Mouse (Mus musculus): Measurements from ENCODE around the gene Ppp2r3a. TPM values are rescaled to one million over a fixed set of nuclear protein-coding genes. Genes with fewer than 3 reads are reported as not detected.

Gene Ppp2r3a
- polyA plus RNA-seq, 1 experiment: 0.33 TPM

DNA sequence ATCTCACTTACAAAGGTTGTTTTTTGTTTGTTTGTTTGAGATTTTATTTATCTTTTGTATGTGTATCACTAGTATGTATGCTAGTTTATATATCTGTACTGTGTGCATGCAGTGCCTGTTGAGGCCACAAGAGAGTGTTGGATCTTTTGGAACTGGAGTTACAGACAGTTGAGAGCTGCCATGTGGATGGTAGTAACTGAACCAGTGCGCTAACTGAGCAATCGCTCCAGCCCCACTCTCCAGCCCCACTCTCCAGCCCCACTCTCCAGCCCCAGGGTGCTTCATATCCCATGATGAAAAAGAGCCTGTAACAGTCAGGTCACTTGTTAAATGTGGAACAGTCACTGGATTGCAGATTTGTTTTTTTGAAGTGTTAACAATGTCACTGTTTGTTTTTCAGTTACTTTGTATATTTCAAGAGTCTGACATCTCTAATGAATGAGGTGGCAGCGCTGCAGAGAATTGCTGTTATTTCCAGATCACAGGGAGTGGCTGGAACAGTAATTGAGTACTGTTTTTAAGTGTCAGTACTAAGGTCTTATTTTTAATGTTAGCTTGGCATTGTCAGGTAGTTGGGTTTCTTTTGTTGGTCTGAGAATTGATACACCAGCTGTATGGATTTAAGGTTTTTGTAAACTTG lies 171.4 kb downstream of the Ppp2r3a start:
- H3K27ac ChIP-seq (ENCODE audit: insufficient read depth, low read length): no peak overlapping the region
- peaks cover 19% of the 10 kb centered on the region for H3K4me1 ChIP-seq (ENCODE audit: control insufficient read depth, insufficient read depth, insufficient read length)
- 84% methylated on average over 3 of the region's 3 CpGs for WGBS
- H3K36me3 ChIP-seq (ENCODE audit: control insufficient read depth, insufficient read depth, low read length): no peaks in the 10 kb centered on the region
- no peak for DNase-seq (ENCODE audit: low read depth in 1 of 2, low spot score in 2 of 2)
- no peaks in the 10 kb centered on the region for H3K27me3 ChIP-seq (ENCODE audit: control insufficient read depth, insufficient read depth, low read length)
- no peak for TF ChIP-seq CTCF (IDR thresholded peaks at IDR 0.05; ENCODE audit: extremely low read depth, insufficient read depth, insufficient read length, insufficient replicate concordance)
- no peak for TF ChIP-seq POLR2A (IDR thresholded peaks at IDR 0.05; ENCODE audit: low read depth, low read length)
- H3K4me3 ChIP-seq (ENCODE audit: extremely low read depth, insufficient read depth, insufficient read length): no peak overlapping the region

GRCm38 (mm10) chr9:101078579-101078978 lies 173.0 kb downstream of the Ppp2r3a start:
- Histone ChIP-seq H3K27ac (ENCODE audit: insufficient read depth, low read length) (no peak overlapping the region), H3K4me3 (ENCODE audit: extremely low read depth, insufficient read depth, insufficient read length) (no peak overlapping the region), H3K36me3 (ENCODE audit: control insufficient read depth, insufficient read depth, low read length) (no peaks in the 10 kb centered on the region), H3K27me3 (ENCODE audit: control insufficient read depth, insufficient read depth, low read length) (no peaks in the 10 kb centered on the region), H3K4me1 (ENCODE audit: control insufficient read depth, insufficient read depth, insufficient read length) (peaks cover 15% of the 10 kb centered on the region)
- no peak for DNase-seq (ENCODE audit: low read depth in 1 of 2, low spot score in 2 of 2)
- no peak for TF ChIP-seq POLR2A (IDR thresholded peaks at IDR 0.05; ENCODE audit: low read depth, low read length)
- TF ChIP-seq CTCF (IDR thresholded peaks at IDR 0.05; ENCODE audit: extremely low read depth, insufficient read depth, insufficient read length, insufficient replicate concordance): no peak
- WGBS: 64% methylated on average over 4 of the region's 4 CpGs

DNA sequence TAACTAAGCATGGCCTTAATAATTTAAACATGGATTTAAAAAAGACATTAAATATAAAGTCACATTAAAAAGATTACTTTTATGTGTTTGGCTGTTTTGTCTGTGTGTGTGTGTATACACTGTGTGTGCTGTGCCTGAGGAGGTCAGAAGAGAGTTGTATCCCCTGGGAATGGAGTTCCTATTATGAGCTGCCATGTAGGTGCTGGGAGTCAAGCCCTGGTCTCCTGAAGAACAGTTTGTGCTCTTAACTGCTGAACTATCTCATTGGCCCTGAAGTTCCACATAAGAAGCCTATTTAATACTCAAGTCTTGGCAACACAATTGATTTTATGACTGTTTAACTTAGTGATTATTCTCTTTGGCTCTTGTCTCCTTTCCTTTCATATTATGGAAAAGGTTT lies 174.1 kb downstream of the Ppp2r3a start:
- H3K27me3 ChIP-seq (ENCODE audit: control insufficient read depth, insufficient read depth, low read length): no peaks in the 10 kb centered on the region
- TF ChIP-seq CTCF (IDR thresholded peaks at IDR 0.05; ENCODE audit: extremely low read depth, insufficient read depth, insufficient read length, insufficient replicate concordance) (no peak), POLR2A (IDR thresholded peaks at IDR 0.05; ENCODE audit: low read depth, low read length) (no peak)
- no peak overlapping the region; the same call in 1 of the 2 replicates for H3K4me3 ChIP-seq (ENCODE audit: extremely low read depth, insufficient read depth, insufficient read length)
- H3K27ac ChIP-seq (ENCODE audit: insufficient read depth, low read length): no peak overlapping the region
- no peak for DNase-seq (ENCODE audit: low read depth in 1 of 2, low spot score in 2 of 2)
- no peaks in the 10 kb centered on the region for H3K36me3 ChIP-seq (ENCODE audit: control insufficient read depth, insufficient read depth, low read length)
- H3K4me1 ChIP-seq (ENCODE audit: control insufficient read depth, insufficient read depth, insufficient read length): peaks cover 13% of the 10 kb centered on the region

GRCm38 (mm10) chr9:101076095-101076875 lies 175.3 kb downstream of the Ppp2r3a start:
- peak overlapping the region; percentile 61 for H3K27ac ChIP-seq (ENCODE audit: insufficient read depth, low read length)
- no peak for TF ChIP-seq POLR2A (IDR thresholded peaks at IDR 0.05; ENCODE audit: low read depth, low read length)
- TF ChIP-seq CTCF (IDR thresholded peaks at IDR 0.05; ENCODE audit: extremely low read depth, insufficient read depth, insufficient read length, insufficient replicate concordance): no peak
- WGBS: under 1% methylated on average over 18 of the region's 18 CpGs
- DNase-seq (ENCODE audit: low read depth in 1 of 2, low spot score in 2 of 2): no peak
- no peaks in the 10 kb centered on the region for H3K36me3 ChIP-seq (ENCODE audit: control insufficient read depth, insufficient read depth, low read length)
- no peaks in the 10 kb centered on the region for H3K27me3 ChIP-seq (ENCODE audit: control insufficient read depth, insufficient read depth, low read length)
- peaks cover 11% of the 10 kb centered on the region for H3K4me1 ChIP-seq (ENCODE audit: control insufficient read depth, insufficient read depth, insufficient read length)
- H3K4me3 ChIP-seq (ENCODE audit: extremely low read depth, insufficient read depth, insufficient read length): peak overlapping the region; percentile 99

DNA sequence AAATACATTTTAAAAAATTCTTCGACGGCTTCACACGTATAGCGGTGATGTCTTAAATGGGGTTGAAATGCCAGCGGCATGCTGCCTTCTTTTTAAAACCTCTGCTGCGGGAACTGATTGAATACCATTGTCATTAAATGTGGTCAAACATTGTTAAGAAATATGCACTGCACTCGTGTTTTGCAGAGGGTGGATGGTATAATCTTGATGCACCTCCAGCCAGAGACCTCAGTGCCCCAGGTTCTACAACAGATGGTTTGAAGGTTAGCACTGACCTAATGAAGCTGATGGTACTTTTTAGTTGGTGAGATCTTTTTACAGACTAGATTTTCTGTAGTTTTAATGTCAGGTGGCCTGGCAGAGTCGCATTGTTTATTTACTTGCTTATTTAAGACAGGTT lies 175.9 kb downstream of the Ppp2r3a start:
- under 1% methylated on average over 8 of the region's 8 CpGs for WGBS
- no peaks in the 10 kb centered on the region for H3K36me3 ChIP-seq (ENCODE audit: control insufficient read depth, insufficient read depth, low read length)
- DNase-seq (ENCODE audit: low read depth in 1 of 2, low spot score in 2 of 2): no peak
- no peak overlapping the region for H3K27ac ChIP-seq (ENCODE audit: insufficient read depth, low read length)
- peak overlapping the region; percentile 99 for H3K4me3 ChIP-seq (ENCODE audit: extremely low read depth, insufficient read depth, insufficient read length)
- no peak for TF ChIP-seq CTCF (IDR thresholded peaks at IDR 0.05; ENCODE audit: extremely low read depth, insufficient read depth, insufficient read length, insufficient replicate concordance)
- H3K4me1 ChIP-seq (ENCODE audit: control insufficient read depth, insufficient read depth, insufficient read length): peaks cover 11% of the 10 kb centered on the region
- H3K27me3 ChIP-seq (ENCODE audit: control insufficient read depth, insufficient read depth, low read length): no peaks in the 10 kb centered on the region

DNA sequence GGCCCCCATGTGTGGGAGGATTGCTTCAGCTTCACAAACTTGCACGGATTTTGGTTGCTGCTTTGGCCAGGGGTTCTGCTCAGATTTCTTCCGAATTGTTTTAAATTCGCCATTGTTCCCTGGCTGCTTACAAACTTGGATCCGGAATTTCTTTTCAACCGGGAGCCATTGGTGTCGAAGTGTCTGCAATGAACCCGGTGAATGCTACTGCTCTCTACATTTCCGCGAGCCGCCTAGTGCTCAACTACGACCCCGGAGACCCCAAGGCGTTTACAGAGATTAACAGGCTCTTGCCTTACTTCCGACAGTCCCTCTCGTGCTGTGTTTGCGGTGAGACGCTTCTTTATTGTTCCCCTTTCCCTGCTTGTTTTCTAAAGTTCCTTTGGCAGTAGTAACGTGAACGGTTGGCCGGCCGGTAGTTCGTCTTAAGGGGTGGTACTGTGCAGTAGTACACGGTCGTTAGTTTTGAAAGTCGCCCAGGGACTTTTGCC lies 176.5 kb downstream of the Ppp2r3a start:
- Histone ChIP-seq H3K27me3 (ENCODE audit: control insufficient read depth, insufficient read depth, low read length) (no peaks in the 10 kb centered on the region), H3K36me3 (ENCODE audit: control insufficient read depth, insufficient read depth, low read length) (no peaks in the 10 kb centered on the region), H3K4me1 (ENCODE audit: control insufficient read depth, insufficient read depth, insufficient read length) (peaks cover 11% of the 10 kb centered on the region), H3K4me3 (ENCODE audit: extremely low read depth, insufficient read depth, insufficient read length) (peak overlapping the region; percentile 99), H3K27ac (ENCODE audit: insufficient read depth, low read length) (peak overlapping the region; percentile 100)
- WGBS: under 1% methylated on average over 25 of the region's 25 CpGs
- TF ChIP-seq POLR2A (IDR thresholded peaks at IDR 0.05; ENCODE audit: low read depth, low read length) (no peak), CTCF (IDR thresholded peaks at IDR 0.05; ENCODE audit: extremely low read depth, insufficient read depth, insufficient read length, insufficient replicate concordance) (no peak)
- peak in 1 of 2 experiments; percentile 29 for DNase-seq (ENCODE audit: low read depth in 1 of 2, low spot score in 2 of 2)

Measured in spleen, adult 2 months (tissue).